Mouse (Mus musculus): ENCODE data around the gene Cntrl. TPM values are rescaled to one million over a fixed set of nuclear protein-coding genes. Genes with fewer than 3 reads are reported as not detected.

Cntrl gene
- 29.3 and 39.0 TPM in 2 replicates for polyA plus RNA-seq (2014; fragmentation: Nextera tagmentation; extraction: Ambion mirVana)

DNA sequence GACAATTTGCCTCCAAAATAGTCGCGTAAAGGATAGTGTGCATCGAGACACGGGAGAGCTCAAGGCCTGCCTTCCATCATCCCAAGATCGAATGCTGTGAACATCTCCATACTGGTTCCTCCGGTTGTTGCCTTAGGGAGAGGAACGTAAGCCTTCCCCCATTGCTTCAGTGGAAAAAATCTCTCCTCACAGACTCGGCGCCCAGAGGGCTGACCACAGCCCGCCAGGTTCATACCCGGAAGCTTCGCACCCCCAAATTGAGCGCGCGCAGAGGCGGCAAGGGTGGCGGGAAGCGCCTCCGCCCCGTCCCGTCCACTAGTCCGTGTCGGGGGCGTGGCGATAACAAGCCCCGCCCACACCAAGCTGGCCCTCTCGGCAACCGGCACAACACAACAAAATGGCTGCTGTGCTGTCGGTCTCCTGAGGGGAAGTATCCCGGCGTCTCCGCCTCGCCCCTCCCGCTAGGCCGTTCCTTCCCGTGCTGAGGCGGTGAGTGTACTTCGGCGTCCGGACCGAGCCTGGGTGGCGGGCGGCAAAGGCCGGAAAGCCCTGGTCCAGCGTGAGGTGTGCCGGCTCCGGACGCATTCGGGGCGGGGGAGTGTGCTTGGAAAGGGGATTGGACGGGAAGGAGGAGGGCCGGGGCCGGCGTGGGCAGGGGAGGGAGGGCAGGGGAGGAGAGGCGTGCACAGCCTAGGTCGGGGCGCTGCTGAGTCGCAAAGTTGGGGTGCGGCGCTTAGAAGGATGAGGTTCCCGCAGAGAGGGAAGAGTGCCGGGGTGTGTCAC, at the start of gene Cntrl:
Gene Cntrl, plus strand, starts transcription at position 352 of the 783 bp plus-strand sequence.
- under 1% methylated on average over 62 of the region's 62 CpGs for WGBS
- H3K4me2 ChIP-seq (replicated peaks; ENCODE audit: low read depth, low read length), result peak within 1 kb of the TSS; percentile 77
- H3K27ac ChIP-seq (ENCODE audit: low read depth, low read length), result peak within 1 kb of the TSS; percentile 90
- H3K36me3 ChIP-seq (ENCODE audit: control insufficient read depth, insufficient read depth, low read length), result no peaks in the 10 kb centered on the region
- no peaks in the 10 kb centered on the region for H3K4me1 ChIP-seq (ENCODE audit: control insufficient read depth, insufficient read depth, low read length)
- peak within 1 kb of the TSS; percentile 82 for H3K4me3 ChIP-seq (ENCODE audit: low read length)
- no peaks in the 10 kb centered on the region for H3K27me3 ChIP-seq (ENCODE audit: control insufficient read depth, insufficient read depth, low read length)
- H3K9ac ChIP-seq (ENCODE audit: low read depth, low read length), result peak within 1 kb of the TSS; percentile 84
- ATAC-seq (ENCODE audit: low FRiP score, low TSS enrichment), result peak; percentile 94
- no peaks in the 10 kb centered on the region for H3K9me3 ChIP-seq (ENCODE audit: control insufficient read depth, low read length)

DNA sequence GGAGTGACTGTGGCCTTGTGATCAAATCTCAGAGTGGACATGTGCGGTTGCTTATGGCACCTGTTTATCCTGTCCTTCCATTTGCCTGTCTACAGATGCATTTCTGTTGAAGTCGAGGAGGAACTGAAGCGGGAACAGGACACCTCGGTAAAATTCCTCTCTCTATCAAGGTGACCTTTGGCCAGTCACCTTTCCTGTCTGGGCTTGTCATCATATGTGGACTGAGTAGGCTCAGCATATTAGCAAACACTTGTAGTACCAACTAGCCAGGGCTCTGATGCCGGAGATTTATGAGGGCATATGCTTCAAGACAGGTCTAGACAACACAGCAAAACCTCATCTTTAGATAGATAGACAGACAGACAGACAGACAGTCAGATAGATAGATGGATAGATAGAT, 49.0 kb upstream of the Cntrl start:
- ATAC-seq (ENCODE audit: low FRiP score, low TSS enrichment), result no peak
- H3K27ac ChIP-seq (ENCODE audit: low read depth, low read length), result no peak overlapping the region
- no peak overlapping the region for H3K4me3 ChIP-seq (ENCODE audit: low read length)
- H3K9ac ChIP-seq (ENCODE audit: low read depth, low read length), result no peak overlapping the region
- no peaks in the 10 kb centered on the region for H3K36me3 ChIP-seq (ENCODE audit: control insufficient read depth, insufficient read depth, low read length)
- H3K4me2 ChIP-seq (replicated peaks; ENCODE audit: low read depth, low read length), result no peak overlapping the region
- no peaks in the 10 kb centered on the region for H3K9me3 ChIP-seq (ENCODE audit: control insufficient read depth, low read length)
- H3K27me3 ChIP-seq (ENCODE audit: control insufficient read depth, insufficient read depth, low read length), result no peaks in the 10 kb centered on the region
- H3K4me1 ChIP-seq (ENCODE audit: control insufficient read depth, insufficient read depth, low read length), result no peaks in the 10 kb centered on the region
- WGBS, result 82% methylated on average over 5 of the region's 5 CpGs

DNA sequence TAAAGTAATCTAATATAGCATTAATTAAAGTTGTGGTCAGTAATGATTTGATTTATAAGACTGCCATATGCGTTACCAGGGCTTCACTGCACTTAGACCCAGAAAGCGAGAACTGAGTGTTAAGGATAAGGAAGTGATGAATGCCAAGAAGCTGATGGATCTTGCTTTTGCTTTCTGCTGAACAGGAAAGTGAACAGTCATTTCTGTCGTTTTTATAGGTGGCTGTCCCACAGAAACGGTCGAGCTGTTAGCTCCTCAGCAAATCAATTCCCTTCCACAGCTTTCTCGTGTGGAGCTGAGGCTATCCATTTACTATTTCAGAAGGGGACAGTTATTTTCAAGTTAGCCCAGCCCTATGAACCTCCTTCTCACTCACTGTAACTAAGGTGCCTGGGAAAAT, 48.4 kb upstream of the Cntrl start:
- no peak for ATAC-seq (ENCODE audit: low FRiP score, low TSS enrichment)
- Histone ChIP-seq H3K4me3 (ENCODE audit: low read length) (no peak overlapping the region), H3K9ac (ENCODE audit: low read depth, low read length) (no peak overlapping the region), H3K27me3 (ENCODE audit: control insufficient read depth, insufficient read depth, low read length) (no peaks in the 10 kb centered on the region), H3K9me3 (ENCODE audit: control insufficient read depth, low read length) (no peaks in the 10 kb centered on the region), H3K27ac (ENCODE audit: low read depth, low read length) (no peak overlapping the region), H3K4me2 (replicated peaks; ENCODE audit: low read depth, low read length) (no peak overlapping the region), H3K36me3 (ENCODE audit: control insufficient read depth, insufficient read depth, low read length) (no peaks in the 10 kb centered on the region), H3K4me1 (ENCODE audit: control insufficient read depth, insufficient read depth, low read length) (no peaks in the 10 kb centered on the region)
- WGBS, result 30% methylated on average over 6 of the region's 6 CpGs

DNA sequence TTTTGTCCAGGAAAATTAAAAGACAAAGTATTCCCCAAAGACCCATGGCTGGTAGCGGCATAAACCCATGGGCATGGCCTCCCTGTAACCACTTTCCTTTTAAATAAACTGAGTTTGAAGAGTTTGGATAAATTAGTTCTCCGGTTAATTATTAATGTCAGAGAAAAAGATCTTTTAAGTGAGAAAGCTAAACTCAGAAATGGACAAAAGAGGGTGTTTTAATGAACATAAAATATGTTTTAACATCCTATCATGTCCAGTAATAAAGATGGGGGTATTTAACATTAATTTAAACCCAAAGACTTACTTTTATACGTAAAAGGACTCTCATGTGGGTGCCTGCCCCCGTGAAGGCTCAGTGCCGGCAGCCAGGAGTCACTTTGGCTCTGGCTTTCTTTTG, 48.0 kb upstream of the Cntrl start, which contains the start of gene Hc:
Gene Hc, minus strand, starts transcription at position 101 of the 400 bp plus-strand sequence.
- Histone ChIP-seq H3K36me3 (ENCODE audit: control insufficient read depth, insufficient read depth, low read length) (no peaks in the 10 kb centered on the region), H3K4me3 (ENCODE audit: low read length) (no peak within 1 kb of the TSS), H3K9ac (ENCODE audit: low read depth, low read length) (no peak within 1 kb of the TSS), H3K9me3 (ENCODE audit: control insufficient read depth, low read length) (no peaks in the 10 kb centered on the region), H3K27me3 (ENCODE audit: control insufficient read depth, insufficient read depth, low read length) (no peaks in the 10 kb centered on the region), H3K27ac (ENCODE audit: low read depth, low read length) (no peak within 1 kb of the TSS), H3K4me1 (ENCODE audit: control insufficient read depth, insufficient read depth, low read length) (no peaks in the 10 kb centered on the region), H3K4me2 (replicated peaks; ENCODE audit: low read depth, low read length) (no peak within 1 kb of the TSS)
- WGBS, result 68% methylated on average over 5 of the region's 5 CpGs
- ATAC-seq (ENCODE audit: low FRiP score, low TSS enrichment), result no peak

DNA sequence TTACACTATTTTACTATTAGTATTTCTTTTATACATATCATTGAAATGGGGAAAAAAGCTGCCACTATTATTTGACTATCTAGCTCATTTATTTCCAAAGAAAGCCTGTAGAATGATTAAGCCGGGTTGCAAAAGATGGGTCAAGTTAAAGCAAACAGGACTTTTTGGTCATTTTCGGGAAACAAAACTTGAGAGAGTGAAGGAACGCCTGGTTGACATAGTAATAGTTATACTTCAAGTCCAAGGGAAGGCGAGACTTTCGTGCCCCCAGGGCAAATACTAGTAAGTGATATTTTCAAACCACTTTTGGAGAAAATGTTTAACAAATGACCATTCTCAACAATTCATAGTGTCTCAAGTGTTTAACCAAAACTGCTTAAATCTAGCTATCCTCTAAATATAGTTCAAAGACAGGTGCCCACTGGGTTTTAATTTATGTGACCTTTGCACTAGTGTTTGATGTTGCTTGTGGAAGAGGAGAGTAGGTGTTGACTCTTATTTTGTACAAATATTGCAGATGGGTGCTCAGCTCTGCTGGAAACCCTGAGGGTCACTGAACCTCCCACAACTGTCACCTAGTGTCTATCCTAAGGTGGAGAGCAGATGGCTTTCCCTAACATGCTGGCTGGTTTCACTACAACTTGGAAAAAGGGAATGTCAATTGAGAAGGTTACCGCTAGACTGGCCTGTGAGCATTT, 45.8 kb upstream of the Cntrl start:
- no peaks in the 10 kb centered on the region for H3K36me3 ChIP-seq (ENCODE audit: control insufficient read depth, insufficient read depth, low read length)
- 84% methylated on average over 6 of the region's 6 CpGs for WGBS
- H3K4me3 ChIP-seq (ENCODE audit: low read length), result no peak overlapping the region
- no peak for ATAC-seq (ENCODE audit: low FRiP score, low TSS enrichment)
- no peaks in the 10 kb centered on the region for H3K27me3 ChIP-seq (ENCODE audit: control insufficient read depth, insufficient read depth, low read length)
- H3K4me1 ChIP-seq (ENCODE audit: control insufficient read depth, insufficient read depth, low read length), result no peaks in the 10 kb centered on the region
- no peak overlapping the region for H3K4me2 ChIP-seq (replicated peaks; ENCODE audit: low read depth, low read length)
- H3K9me3 ChIP-seq (ENCODE audit: control insufficient read depth, low read length), result no peaks in the 10 kb centered on the region
- no peak overlapping the region for H3K9ac ChIP-seq (ENCODE audit: low read depth, low read length)
- H3K27ac ChIP-seq (ENCODE audit: low read depth, low read length), result no peak overlapping the region

GRCm38 (mm10) chr2:35066525-35067082, 42.7 kb upstream of the Cntrl start:
- Histone ChIP-seq H3K27me3 (ENCODE audit: control insufficient read depth, insufficient read depth, low read length) (no peaks in the 10 kb centered on the region), H3K36me3 (ENCODE audit: control insufficient read depth, insufficient read depth, low read length) (no peaks in the 10 kb centered on the region), H3K4me1 (ENCODE audit: control insufficient read depth, insufficient read depth, low read length) (no peaks in the 10 kb centered on the region), H3K4me2 (replicated peaks; ENCODE audit: low read depth, low read length) (no peak overlapping the region), H3K27ac (ENCODE audit: low read depth, low read length) (no peak overlapping the region), H3K9ac (ENCODE audit: low read depth, low read length) (no peak overlapping the region), H3K4me3 (ENCODE audit: low read length) (no peak overlapping the region), H3K9me3 (ENCODE audit: control insufficient read depth, low read length) (no peaks in the 10 kb centered on the region)
- 88% methylated on average over 13 of the region's 13 CpGs for WGBS
- ATAC-seq (ENCODE audit: low FRiP score, low TSS enrichment), result no peak

DNA sequence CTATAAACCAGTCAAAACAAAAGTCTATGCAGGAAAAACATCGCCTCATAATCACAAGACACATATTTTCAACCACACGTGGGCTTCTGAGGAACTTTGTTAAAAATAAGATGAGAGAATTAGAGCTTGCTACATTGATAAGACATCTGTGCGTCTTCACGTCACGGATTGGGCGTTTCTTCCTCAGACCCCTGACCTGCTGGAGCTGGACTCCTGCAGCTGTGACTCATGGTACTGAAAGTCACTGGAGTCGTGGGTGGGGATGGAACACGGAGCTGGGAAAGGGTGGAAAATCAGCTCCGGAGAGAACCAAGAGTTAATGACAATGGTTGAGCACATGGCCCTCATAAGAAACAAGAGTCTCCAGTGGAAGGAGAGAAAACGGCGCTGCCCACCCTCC, 42.2 kb upstream of the Cntrl start:
- Histone ChIP-seq H3K4me3 (ENCODE audit: low read length) (no peak overlapping the region), H3K4me1 (ENCODE audit: control insufficient read depth, insufficient read depth, low read length) (no peaks in the 10 kb centered on the region), H3K27me3 (ENCODE audit: control insufficient read depth, insufficient read depth, low read length) (no peaks in the 10 kb centered on the region), H3K4me2 (replicated peaks; ENCODE audit: low read depth, low read length) (no peak overlapping the region), H3K27ac (ENCODE audit: low read depth, low read length) (no peak overlapping the region), H3K36me3 (ENCODE audit: control insufficient read depth, insufficient read depth, low read length) (no peaks in the 10 kb centered on the region), H3K9ac (ENCODE audit: low read depth, low read length) (no peak overlapping the region), H3K9me3 (ENCODE audit: control insufficient read depth, low read length) (no peaks in the 10 kb centered on the region)
- ATAC-seq (ENCODE audit: low FRiP score, low TSS enrichment), result no peak
- WGBS, result 91% methylated on average over 11 of the region's 11 CpGs

DNA sequence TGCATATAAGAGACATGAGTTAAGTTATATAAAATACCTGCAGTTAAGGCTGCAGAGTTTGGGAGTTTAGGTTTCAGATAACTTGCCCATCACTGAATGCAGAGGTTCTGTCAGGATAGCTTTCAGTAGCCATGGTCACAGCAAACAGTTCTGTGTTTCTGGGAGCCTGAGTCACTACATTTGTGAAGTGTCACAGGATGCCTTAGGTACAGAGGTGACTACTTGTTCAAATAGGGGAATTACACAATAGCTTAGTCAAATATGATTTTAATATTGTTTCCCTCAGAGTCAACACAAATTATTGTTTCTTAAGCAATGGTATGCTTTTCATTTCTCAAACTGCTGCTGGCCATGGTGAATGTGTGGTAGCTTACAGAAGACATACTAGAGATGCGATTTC, 40.2 kb upstream of the Cntrl start:
- Histone ChIP-seq H3K4me1 (ENCODE audit: control insufficient read depth, insufficient read depth, low read length) (no peaks in the 10 kb centered on the region), H3K9me3 (ENCODE audit: control insufficient read depth, low read length) (no peaks in the 10 kb centered on the region), H3K4me3 (ENCODE audit: low read length) (no peak overlapping the region), H3K27ac (ENCODE audit: low read depth, low read length) (no peak overlapping the region), H3K27me3 (ENCODE audit: control insufficient read depth, insufficient read depth, low read length) (no peaks in the 10 kb centered on the region), H3K4me2 (replicated peaks; ENCODE audit: low read depth, low read length) (no peak overlapping the region), H3K36me3 (ENCODE audit: control insufficient read depth, insufficient read depth, low read length) (no peaks in the 10 kb centered on the region), H3K9ac (ENCODE audit: low read depth, low read length) (no peak overlapping the region)
- no peak for ATAC-seq (ENCODE audit: low FRiP score, low TSS enrichment)
- WGBS, result 97% methylated on average over 1 of the region's 1 CpGs

- H3K4me2 ChIP-seq (replicated peaks; ENCODE audit: low read depth, low read length), result no peak overlapping the region
- no peak overlapping the region for H3K4me3 ChIP-seq (ENCODE audit: low read length)
- H3K27ac ChIP-seq (ENCODE audit: low read depth, low read length), result no peak overlapping the region
- H3K9ac ChIP-seq (ENCODE audit: low read depth, low read length), result no peak overlapping the region
- no peaks in the 10 kb centered on the region for H3K4me1 ChIP-seq (ENCODE audit: control insufficient read depth, insufficient read depth, low read length)
- peak; percentile 62 for ATAC-seq (ENCODE audit: low FRiP score, low TSS enrichment)
- H3K36me3 ChIP-seq (ENCODE audit: control insufficient read depth, insufficient read depth, low read length), result no peaks in the 10 kb centered on the region
- H3K9me3 ChIP-seq (ENCODE audit: control insufficient read depth, low read length), result no peaks in the 10 kb centered on the region
- no peaks in the 10 kb centered on the region for H3K27me3 ChIP-seq (ENCODE audit: control insufficient read depth, insufficient read depth, low read length)
- WGBS, result 34% methylated on average over 4 of the region's 4 CpGs
Observed at GRCm38 (mm10) chr2:35070275-35070674, 39.0 kb upstream of the Cntrl start.
